Mouse (Mus musculus) right cerebral cortex, postnatal 4 days (tissue): ENCODE measurements around the gene Klk4.

Experiments used
- DNase-seq: peaks from one replicate; pipeline ENCODE4 v3.0.0-alpha.2; 2022

Gene Klk4

DNA sequence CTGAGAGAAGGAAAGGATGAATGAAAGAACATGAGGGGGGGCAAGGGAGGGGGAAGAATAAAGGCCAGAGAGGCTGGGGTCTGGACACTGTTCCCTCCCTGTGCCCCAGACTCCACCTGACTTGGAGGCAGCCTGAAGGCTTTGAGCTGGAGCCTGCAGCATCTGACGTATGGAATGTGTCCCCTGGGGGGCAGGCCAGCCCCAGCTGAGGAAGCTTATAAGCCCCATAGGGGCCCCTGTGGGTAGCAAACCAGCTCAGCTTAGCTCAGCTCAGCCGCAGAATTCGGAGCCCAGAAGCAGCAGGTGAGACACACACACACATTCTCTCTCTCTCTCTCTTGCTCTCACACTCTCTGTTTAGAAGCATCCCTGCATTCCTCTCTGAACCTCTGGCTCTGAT lies at the start of gene Klk4:
Gene Klk4 (plus strand): TSS at position 249 of the 400 bp plus-strand sequence.
- no peak for DNase-seq

DNA sequence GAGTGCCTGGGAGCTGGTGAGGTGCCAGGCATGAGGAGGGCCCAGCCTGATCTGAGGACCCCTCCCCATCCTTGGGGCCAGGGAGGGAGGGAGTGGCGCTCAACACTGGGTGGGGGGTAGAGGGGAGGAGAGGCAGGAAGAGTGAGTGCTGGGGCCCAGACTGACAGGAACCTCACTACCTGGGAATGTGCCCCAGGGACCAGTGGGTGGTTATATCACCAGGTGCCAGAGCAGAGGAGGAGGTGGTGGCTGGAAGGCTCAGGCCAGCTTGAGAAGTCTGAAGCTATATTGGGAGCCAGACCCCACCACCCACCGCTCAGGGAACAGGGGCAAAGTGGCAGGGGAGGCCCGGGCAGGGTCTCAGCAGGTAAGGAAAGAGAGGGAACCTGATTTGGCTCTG lies 39.3 kb upstream of the Klk4 start, which contains the start of gene Klk5:
Gene Klk5 (plus strand): TSS at position 271 of the 400 bp plus-strand sequence.
- no peak for DNase-seq

DNA sequence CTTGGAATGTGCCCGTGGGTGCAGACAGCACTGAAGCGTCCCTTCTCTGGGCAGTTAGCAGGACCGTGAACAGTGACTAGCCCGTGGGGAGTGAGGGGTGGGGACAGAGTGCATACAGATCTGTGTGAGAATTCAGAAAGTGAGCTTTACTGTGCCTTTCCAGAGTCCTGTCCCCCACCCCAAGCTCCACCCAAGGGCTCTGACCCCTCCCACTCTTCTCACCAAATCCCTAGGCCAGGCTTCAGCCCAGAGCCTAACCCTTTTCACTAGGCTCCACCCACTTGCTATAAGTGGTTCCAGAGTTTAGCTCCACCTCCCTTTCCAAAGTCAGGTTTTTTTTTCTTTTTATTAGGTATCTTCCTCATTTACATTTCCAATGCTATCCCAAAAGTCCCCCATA lies 37.2 kb upstream of the Klk4 start:
- no peak for DNase-seq

DNA sequence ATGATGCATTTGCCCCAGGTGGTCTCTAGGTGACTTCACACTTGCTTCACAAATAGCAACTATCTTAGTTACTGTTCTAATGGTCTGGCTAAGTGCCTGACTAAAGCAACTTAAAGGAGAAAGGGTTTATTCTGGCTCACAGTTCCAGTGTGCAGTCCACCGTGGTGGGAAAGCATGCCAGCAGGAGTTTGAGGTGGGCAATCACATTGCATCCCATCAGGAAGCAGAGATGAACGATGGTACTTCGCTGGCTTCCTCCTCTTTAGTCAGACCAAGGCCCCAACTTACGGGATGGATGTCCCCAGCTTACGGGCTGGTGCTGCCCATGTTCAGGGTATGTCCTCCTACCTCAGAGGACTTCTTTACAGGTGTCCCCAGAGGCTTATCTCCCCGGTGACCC lies 29.3 kb upstream of the Klk4 start:
- no peak for DNase-seq

DNA sequence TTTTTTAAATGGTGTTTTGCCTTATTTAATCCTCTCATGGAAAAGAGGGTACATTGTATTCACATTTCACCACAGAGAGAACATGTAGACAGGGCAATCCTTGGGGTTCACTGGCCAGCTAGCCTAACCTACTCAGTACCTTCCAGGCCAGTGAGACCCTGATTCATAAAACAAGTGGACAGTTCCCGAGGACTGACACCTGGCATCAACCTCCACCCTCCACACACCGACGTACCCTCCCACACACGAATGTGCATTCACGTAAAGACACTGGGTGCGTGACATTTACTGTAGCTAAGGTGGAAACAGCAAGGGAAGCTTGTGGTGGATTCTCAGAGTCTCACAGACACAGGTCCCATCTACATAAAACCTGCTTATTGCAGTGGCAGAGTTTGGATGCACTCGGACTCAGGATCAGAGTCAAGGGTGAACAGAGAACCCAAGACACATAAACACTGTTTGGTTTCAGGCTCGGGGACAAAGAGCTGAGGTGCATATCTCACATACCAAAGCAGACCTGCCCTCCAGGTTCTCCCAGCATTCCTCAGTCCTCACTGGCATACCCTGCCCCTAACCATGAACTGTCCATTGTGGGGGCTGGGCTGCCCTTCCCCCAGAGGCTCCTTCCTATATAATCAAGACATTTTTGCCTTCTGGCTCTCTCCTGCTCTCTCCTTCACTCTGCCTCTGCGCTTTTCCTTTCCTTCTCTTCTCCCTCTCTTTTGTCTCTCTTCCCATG lies 26.1 kb upstream of the Klk4 start:
- DNase-seq, result no peak

DNA sequence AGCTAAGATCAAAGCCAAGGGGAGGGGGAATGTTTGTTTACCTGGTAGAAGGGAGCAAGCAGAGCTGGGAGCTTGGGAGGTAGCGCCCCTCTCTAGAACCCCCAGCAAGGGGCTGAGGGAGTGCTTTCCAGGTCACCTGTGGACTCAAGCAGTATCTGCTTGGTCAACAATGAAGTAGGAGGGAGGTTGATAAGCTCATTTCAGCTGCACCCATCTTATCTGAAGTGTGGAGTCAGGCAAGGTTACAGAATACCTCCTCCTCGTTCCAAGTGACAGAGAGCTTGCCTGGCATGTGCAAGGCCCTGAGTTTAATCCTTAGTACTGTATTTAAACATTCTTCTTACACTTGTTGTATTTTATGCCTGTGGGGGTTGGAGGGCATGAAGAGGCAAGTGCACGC lies 25.3 kb upstream of the Klk4 start:
- DNase-seq, result no peak

DNA sequence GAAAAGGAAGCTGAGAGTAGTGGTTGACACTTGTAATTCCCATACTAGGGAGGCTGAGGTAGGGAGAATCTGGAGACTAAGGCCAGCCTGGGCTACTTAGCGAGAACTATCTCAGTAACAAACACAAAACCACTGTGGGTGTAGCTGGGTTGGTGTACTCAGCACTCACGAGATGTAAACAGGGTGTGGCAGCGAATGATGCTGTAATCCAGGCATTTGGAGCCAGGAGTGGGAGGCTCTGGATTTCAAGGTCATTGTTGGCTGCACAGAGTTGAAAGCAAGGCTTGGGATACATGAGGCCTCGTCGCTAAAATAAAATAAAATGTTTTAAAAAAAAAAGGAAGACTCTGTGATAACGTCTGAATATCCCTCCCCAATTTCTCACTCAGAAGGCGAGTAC lies 24.7 kb upstream of the Klk4 start:
- DNase-seq, result no peak

DNA sequence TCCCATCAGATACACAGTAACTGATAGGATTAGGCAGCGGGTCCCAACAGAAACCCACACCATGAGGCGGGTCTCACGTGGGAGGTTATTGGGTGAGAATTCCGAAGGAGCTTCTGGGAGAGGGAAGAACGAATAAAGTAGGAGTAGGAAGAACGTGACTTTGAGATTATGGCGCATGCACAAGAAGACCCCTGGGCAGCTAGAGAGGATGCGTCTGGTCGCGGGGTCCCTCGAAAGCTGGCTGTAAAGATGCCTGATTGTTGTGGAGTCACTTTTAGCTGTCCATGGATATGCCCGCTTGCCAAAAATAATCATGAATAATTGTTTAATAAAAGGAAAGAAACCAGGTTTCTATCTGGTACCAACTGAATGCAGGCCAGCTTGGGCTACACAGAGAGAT lies 23.5 kb upstream of the Klk4 start:
- no peak for DNase-seq

DNA sequence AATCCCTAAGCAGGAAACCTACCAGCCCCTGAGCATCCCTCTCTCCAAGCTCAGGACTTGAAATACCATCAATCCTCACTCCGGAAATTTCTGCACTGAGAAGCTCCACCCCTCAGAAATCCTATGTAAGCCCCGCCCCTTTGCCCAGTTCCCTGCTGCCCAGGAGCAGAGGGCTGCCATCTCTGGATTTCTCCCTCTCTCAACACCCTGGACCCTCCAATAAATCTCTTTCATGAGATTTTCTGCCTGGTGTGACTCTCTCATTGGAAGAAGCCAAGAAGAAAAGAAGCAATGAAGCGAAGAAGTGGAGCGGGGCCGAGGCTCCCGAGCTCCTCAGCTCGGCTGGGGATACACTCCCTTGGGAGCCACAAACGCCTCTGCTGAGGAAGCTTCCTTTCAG lies 20.5 kb upstream of the Klk4 start:
- DNase-seq, result no peak

DNA sequence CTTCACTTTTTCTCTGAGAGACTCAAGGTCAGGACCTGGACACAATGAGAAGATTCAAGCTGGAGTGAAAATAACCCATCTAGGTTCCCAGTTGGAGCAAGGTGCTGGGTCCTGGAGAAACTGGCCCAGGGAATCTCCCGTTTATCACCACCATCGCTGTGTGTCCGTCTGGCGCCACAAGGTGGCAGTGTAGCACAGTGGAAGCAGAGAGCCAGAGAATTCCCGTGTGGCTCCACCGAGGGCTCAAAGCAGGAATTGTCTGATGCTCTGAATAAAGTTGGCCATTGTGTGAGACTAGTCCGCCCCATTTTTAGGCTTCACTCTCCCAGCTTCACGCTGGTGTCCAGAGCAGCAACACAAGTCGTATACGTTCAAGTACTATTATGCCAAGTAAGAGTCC lies 7.7 kb upstream of the Klk4 start:
- DNase-seq, result peak; percentile 85

DNA sequence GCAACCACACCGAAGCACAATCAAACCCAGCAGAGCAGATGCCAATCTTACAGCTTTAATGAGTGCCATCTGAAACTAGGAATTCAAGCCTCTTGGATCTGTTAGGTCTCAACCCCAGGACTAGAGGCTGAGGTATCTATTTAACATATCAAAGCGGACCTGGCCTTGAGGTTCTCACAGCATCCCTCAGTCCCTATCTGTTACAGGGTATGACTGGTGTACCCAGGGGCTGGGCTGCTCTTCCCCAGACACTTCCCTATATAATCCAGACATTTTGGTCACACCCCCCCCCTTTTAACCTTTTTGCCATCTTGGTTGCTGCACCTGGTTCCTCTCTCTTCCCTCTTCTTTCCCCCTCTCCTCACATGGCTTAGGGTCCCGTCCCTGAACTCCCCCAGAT lies 7.3 kb upstream of the Klk4 start:
- DNase-seq, result no peak

DNA sequence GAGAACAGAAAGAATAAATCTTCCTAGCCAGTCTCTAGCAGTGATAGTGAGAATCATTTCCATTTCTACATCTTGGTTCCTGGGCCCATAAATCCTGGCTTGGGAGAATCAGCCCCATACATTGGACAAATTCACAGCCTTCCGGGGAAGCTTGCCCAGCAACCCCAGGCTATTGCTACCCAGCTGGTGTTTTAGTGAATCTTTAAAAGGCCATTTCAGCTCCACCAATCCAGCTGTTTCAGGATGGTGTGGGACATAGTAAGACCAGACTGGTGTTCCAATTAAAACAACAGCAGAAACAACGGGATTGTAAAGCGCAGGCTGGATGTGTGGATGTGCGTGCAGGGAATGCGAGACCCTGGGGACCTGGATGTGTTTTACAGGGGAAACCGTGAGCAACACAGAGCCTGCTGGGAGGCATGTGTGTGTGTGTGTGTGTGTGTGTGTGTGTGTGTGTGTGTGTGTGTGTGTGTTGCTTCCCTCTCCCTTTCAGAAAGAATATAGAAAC lies 6.0 kb upstream of the Klk4 start:
- no peak for DNase-seq

DNA sequence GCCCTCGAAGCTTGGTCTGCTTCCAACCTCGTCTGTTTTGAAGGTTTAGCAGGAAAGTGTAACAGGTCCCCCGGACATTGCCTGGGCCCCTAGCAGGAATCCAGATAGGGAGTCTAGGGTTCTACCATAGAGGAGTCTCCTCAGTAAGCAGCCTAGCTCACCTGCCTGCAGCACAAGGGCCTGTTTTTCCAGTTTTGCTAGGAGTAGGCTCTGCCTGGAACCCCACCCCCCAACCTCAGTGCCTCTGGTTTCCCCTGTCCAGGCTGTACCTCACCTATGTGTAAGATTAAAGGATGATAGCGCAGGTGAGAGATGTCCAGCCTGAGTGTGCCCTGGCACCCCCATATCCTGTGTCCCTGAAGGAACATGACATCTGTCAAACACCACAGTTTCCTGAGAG lies 4.5 kb upstream of the Klk4 start:
- DNase-seq, result no peak

DNA sequence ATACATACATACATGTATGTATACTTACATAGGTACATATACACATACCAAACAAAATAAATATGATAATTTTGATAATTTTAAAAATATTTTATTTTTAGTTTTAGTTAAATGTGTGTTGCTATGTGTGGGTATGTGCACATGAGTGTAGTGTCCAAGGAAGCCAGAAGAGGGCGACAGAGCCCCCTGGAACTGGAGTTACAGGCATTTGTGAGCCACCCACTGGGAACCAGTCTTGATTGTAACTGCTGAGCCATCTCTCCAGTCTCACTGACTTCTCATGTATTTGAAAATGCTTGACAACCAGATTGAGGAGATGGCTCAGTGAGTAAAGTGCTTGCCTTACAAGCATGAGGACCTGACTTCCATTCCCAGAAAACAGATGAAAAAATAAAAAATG lies 2.7 kb upstream of the Klk4 start:
- no peak for DNase-seq

DNA sequence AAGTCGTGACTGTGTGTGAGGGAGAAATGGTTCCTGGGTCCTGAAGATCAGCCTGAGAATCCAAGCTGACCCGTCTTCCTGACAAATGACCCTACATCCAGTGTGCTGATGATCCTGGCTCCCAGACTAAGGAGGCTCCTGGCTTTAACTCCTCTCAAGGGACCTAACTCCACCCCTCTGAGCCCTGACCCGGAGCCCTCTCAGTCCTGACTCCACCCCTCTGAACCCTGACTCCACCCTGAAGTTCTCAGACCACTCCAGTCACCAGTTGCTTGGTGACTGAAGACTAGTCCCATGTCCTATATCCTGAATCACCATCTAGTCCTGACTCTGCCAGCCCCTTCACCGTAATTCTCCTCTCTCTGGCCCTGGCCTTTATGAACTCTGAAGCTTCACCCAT lies 1.4 kb downstream of the Klk4 start:
- no peak for DNase-seq

DNA sequence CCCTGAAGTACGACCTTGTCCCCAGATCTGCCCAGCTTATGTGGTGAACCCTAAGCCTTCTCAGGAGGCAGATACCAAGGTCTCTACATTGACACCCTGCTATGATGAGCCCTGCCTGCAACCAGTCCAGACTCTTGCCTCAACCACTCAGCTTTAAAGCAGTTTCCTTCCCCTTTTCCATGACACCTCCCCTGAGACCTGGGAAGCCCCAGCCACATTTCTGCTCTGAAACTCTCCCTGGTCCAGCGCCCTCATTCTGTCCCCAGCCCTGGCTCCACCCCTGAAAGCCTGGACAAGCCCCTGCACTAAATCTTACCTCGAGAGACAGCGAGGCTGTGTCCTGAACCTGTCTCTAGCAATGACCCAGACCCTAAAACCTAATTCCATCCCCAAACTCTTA lies 1.9 kb downstream of the Klk4 start:
- no peak for DNase-seq

DNA sequence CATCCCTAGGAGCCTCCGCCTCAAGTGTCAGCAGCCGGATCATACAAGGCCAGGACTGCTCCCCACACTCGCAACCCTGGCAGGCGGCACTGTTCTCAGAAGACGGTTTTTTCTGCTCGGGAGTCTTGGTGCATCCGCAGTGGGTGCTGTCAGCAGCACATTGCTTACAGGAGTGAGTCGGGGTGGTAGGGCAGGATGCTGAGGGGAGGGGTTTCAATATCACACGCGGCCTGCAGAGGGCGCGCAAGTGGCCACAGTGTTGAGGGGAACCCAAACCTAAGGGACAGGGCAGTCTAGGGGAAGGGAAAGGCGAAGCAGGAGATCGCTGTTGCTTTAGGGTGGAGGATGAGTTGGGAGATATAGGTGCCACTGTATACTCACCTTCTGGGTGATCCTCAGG lies 2.6 kb downstream of the Klk4 start:
- peak; percentile 34 for DNase-seq

DNA sequence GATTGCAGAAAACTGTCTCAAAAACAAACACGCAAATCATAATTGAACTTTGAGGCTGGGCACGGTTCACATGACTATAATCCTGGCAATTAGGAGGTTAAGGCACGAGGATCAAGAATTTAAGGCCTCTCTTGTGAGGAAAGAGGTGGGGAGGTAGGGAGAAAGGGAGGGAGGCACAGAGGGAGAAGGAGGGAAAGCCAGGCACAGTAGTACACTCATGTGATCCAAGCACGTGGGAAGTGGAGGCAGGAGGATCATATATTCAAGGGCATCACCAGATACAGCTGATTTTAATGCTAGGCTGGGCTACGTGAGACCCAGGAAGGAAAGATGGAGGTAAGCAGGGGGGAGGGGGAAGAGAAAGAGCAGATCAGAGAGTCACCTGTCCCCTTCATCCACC lies 10.4 kb downstream of the Klk4 start:
- DNase-seq, result no peak

DNA sequence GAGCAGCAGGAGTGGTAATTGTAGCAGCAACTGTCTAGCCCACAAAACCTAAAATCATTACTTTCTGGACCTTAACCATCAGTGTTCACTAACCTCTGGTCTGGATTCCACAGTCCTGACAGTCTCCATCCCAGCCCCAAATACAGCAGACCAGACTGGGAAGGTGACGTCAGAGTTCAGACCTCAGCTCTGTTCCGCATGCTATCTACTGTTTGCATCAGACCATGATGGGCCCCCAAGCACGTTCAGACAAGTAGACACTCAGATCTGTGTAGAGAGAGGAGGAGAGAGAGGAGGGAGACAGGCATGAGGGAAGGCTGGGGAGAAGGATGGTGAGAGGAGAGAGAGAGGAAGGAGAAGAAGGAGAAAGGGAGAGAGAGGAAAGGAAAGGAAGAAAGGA lies 10.8 kb downstream of the Klk4 start:
- no peak for DNase-seq

DNA sequence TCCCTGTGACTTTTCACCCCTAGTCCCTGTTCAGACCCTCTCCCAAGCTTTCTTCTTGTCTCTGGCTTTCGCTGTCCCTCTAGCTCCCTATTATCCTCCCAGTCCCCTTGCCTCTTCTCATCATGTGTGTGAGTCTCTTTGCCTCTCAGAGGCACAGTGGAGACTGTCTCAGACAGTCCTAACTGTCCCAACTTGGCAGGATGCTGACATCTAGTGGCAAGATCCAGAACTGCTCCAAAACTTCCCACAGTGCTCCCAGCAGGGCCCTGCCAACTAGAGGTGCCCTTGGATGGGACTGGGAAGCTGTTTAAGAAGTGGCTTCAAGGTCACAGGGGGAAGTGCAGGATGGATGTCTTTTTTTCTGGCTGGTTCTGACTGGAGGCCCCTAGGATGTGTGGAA lies 13.9 kb downstream of the Klk4 start:
- DNase-seq, result peak; percentile 90

DNA sequence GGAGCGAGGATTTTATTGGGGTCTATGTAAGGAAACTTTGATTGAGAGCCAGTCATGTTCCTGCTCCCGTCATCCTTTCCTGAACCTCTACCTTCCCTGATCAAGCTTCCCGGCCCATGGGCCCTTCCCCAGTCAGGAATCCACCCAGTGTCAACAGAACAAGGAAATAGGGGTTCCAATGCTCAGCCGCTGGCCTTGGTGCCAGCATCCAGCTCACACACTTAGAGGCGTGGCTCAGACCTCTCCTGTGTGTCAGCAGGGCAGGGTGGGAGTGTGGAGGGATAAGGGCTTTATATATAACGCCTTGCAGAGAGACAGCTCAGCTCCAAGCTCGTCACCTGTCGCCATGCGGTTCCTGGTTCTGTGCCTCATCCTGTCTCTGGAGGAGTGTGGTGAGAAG lies 33.9 kb downstream of the Klk4 start:
- DNase-seq, result no peak

DNA sequence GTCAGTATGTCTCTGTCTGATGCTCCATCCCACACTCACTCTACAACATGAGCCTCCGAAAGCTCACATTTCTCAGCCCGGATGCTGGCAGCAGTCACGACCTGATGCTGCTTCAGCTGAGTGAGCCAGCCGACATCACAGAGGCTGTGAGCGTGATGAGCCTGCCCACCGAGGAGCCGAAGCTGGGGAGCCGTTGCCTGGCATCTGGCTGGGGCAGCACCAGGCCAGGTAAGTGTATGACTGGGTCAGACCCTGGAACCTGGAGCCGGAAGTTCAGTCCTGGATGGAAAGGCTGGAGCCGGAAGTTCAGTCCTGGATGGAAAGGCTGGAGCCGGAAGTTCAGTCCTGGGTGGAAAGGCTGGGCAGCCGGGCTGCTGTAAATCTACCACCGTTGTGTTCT lies 37.5 kb downstream of the Klk4 start:
- DNase-seq, result no peak

DNA sequence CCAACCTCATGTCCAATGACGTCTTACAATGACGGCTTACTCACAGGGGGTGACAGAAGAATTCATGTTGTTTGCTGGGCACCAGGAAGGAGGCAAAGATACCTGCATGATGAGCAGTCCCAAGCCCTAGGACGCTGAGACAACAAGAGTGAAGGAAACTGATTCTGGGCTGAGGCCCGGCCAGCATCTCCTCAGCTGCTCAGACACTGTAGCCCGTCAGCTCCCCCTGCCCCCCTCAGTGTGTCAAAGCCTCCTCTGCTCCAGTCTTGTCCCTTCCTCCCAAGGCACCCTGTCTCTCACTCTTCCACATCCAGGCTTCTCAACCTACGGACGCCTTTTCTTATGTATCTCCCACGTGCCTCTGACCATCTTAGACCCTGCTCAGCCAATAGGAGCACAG lies 37.9 kb downstream of the Klk4 start:
- no peak for DNase-seq

DNA sequence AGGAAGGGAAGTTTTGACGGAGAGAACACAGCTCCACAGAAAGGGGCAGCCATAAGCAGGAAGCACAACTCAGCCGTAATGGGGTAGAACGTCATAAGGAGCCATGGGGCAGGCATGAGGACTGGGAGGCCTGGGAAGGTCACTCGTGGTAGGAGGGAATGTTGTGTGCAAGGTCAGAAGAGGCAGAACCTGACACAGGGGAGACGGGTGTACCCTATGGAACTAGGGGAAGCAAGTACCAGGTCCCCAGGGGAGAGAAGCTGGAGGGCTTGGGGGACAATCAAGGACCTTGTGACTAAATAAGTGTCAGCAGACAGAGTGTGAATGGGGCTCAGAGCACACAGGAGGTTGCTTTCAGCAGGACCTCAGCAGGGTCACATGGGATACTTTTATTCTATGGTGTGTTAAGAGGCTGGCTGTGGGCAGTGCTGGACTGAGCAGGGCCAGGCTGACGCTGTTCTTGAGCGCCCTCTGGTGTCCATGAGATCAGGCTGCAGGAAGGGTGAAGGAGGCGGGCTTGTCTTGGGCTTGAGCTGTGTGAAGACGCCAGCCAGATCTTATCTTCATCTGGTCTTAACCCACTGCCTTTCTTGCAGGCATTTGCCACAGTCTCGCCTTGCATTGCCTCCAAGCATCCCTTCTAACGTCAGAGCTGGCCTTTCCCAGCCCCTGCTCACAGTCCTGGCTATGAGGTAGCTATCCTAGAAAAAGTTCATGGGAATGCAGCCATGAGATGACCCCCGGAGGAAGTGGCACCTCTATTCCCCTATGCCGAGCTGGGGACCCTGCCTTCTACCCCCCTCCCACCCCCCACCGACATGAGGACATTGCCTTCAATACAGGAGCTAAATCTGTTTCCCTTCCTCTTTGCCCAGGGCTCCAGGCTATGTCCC lies 38.8 kb downstream of the Klk4 start:
- DNase-seq, result peak; percentile 72
